Mouse (Mus musculus): ENCODE measurements around the gene Zc3hav1.

DNA sequence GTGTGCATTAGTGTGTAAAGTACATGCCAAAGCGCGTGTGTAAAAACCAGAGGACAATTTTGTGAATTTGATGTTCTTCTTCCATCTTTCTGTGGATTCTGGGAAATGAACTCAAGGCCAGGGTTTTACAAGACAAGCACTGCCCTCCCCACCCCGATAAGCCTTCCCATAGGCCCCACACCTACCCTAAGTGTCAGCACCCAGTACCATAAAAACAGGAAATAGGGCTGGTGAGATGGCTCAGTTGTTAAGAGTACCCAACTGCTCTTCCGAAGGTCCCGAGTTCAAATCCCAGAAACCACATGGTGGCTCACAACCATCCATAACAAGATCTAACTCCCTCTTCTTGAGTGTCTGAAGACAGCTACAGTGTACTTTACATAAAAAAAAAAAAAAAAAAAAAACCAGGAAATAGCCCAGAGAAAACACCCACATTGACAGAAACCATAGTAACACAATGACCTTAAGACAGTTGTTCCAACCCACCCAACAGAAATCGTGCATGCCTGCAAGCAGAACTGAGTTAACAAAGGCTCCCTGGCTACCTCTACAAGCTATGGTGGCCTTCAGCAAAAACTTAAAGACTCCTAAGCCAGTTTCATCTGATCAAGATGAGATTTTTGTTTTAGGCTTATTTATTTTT, 5.5 kb downstream of the Zc3hav1 start:
- TF ChIP-seq CTCF (IDR thresholded peaks at IDR 0.05; ENCODE audit: extremely low read depth, insufficient read length, insufficient replicate concordance, low read depth, low read length) (no peak), POLR2A (IDR thresholded peaks at IDR 0.05; ENCODE audit: low read depth, low read length) (no peak)

All from small intestine, adult 2 months (tissue).